Mouse (Mus musculus): Measurements from ENCODE around the gene Tnni2.

DNA sequence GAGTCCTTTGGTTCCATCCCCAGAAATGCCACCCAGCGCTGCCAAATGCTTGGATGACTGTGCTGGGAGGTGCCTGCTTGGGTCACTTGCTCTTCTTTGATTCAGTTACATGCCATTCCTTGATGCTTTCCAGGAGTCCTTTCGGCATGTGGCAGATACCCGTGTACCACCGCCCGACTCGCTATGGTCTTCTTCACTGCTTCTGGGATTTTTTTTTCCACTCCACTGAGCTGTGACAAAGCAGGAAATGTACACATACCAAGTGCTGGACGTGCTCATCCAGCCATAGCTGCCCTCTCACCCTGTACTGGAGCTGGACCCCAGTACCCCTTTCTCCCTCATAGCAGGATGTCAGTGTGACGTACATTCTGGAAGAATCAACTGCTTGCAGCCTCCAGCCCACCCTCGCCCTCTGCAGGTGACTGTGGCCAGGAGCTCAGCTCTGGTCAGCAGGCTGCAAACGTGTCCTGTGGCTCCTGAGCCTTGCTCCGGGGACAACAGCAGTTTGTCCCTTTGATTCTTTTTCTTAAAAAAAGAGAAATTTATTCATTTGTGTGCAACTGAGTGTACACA, 15.9 kb upstream of the Tnni2 start:
- TF ChIP-seq POLR2A (IDR thresholded peaks at IDR 0.05; ENCODE audit: control insufficient read depth, extremely low read depth, insufficient read depth, low read length, poor library complexity) (no peak), CTCF (IDR thresholded peaks at IDR 0.05; ENCODE audit: borderline replicate concordance, control insufficient read depth, extremely low read depth, insufficient read depth, low read length, poor library complexity) (no peak)
